Mouse (Mus musculus): Measurements from ENCODE around the gene Fam151a. TPM values are rescaled to one million over a fixed set of nuclear protein-coding genes. Genes with fewer than 3 reads are reported as not detected.
A peak's percentile ranks its signal among the peaks of the same experiment; 100 is the strongest.
"Not testable (repeated sequence)": the region's sequence is repeated elsewhere in the genome, so short reads cannot be mapped to it uniquely, and the experiment has no call there.

The Fam151a gene
- total RNA-seq, 4 experiments from 2014 or later = not detected

DNA sequence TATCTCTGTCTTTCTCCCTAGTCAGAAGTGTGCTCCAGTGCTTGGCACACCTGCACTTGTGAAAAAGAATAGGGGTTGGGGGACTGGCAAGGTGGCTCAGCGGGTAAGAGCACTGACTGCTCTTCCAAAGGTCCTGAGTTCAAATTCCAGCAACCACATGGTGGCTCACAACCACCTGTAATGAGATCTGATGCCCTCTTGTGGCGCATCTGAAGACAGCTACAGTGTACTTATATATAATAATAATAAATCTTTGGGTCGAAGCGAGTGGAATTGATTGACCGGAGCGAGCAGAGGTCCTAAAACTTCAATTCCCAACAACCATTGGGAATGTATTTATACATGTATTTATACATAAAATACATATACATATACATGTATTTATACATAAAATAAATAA is 42.1 kb downstream of the Fam151a start:
- DNase-seq (ENCODE audit: low spot score in 2 of 2) = not testable (repeated sequence)

DNA sequence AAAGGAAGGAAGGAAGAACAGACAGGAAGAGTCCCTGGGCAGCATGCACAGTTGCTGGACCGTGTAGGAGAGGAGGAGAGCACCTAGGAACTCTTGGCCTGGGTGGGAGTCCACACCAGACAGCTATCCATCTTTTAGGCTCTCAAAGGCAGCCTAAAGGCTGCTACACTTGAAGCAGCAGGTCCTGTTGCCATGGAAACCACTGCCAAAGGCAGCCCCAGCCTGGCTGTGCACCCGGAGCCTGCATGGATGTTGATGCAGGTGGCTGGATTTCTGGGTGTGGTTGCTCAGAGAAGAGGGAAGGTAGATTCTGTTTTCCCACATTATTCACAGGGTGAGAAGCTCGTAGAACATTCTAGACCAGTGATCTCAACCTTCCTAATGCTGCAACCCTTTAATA is 43.3 kb downstream of the Fam151a start:
- no peak for DNase-seq (ENCODE audit: low spot score in 2 of 2)

DNA sequence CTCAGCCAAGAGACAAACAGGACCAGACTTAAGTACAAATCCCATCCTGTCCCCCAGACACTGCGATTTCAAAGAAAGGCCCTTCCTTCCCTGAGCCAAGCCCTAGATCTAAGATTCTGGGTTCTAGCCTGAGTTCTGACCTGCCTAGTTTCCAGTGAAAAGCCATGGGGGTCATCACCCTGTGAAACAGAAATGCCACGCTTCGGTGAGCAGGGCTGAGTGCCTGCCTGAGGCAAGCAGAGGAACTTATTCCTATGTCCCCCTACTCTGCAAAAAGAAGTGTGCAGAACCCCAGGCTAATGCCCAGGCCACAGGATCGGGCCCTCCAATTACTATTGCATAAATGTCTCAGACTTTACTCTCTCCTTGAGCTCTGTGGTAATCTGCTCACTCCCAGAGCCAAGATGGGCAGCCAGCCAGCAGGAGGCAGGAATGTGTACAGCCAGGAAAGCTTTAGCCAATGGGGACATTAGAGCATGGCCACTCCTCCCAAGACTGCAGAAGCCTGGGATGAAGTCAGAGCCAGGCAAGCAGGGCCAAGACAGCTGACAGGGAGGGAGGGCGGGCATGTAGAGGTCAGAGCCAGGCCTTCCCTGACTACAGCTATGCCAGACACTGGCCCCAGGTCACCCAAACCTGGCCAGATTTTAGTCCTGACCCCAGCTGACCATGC is 44.6 kb downstream of the Fam151a start:
- peak; percentile 96 to 99 for DNase-seq (ENCODE audit: low spot score in 2 of 2)

DNA sequence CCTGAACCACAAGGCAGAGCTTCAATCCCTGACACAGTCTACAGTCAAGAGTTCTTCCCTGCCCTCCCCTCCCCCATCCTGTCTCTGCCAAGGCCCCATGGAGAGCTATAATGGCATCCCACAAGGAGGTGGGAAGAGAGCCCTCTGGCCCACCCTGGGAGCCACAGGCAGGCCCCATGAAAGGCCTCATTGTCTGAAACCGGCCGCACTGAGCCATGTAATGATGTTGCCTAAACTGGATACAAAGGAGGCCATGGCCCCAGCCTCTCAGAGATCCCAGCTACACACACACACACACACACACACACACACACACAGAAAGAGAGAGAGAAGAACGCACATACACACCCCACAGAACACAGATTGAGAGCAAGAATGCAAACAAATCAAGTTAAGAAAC is 46.4 kb downstream of the Fam151a start:
- no peak for DNase-seq (ENCODE audit: low spot score in 2 of 2)

DNA sequence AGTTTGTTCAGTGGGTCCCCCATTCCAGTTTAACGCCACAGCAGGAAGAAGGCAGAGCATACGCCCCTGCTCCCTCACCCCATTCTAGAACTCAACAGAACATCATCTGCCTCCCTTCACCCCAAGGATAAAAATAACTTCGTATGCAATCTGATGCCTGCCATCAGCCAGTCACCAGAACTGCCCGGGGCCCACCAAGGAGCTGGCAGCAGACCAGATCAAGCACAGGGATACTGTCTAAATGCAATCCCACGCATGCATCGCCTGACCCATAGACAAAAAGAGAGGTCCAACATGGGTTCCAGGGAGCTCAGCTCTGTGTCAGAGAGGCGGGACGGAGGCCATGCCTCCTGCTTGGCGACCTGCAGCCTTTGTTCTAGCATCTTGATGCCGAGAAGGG is 49.4 kb downstream of the Fam151a start:
- DNase-seq (ENCODE audit: low spot score in 2 of 2) = no peak

DNA sequence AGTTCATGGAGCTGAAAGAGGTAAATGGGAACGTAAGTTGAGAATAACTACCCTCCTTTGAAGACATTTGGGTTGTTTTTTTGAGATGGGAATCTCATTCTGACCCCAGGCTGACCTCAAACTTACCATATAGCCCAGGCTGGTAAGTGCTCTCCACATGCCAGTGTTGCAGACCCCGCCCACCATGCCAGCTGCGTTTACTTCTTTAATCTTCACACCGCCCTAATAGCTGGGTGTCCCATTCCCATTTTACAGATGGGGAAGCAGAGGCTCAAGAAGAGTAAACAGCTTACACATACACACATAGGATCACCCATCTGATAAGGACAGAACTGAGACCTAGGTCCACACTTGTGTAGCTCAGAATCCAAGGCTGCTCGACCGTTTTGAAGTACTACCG is 51.1 kb downstream of the Fam151a start:
- DNase-seq (ENCODE audit: low spot score in 2 of 2) = no peak

DNA sequence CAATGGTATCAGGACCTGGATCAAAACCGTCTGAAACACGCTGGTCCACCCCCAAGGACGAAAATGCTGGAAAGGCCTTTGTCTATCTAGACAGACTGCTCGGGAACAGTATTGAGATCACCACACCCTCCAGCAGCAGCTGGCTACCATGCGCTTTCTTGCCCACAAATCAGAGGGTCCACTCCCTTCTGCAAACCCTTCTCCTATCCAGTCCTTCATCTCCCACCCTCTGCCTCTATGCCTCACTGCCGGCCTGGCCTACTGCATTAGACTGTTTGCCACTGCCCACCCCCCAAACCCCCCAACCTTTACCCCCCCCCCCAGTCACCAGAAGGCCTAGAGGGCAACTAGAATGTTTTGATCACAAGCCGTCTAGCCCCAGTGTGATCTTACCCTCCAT is 51.7 kb downstream of the Fam151a start:
- DNase-seq (ENCODE audit: low spot score in 2 of 2) = no peak

DNA sequence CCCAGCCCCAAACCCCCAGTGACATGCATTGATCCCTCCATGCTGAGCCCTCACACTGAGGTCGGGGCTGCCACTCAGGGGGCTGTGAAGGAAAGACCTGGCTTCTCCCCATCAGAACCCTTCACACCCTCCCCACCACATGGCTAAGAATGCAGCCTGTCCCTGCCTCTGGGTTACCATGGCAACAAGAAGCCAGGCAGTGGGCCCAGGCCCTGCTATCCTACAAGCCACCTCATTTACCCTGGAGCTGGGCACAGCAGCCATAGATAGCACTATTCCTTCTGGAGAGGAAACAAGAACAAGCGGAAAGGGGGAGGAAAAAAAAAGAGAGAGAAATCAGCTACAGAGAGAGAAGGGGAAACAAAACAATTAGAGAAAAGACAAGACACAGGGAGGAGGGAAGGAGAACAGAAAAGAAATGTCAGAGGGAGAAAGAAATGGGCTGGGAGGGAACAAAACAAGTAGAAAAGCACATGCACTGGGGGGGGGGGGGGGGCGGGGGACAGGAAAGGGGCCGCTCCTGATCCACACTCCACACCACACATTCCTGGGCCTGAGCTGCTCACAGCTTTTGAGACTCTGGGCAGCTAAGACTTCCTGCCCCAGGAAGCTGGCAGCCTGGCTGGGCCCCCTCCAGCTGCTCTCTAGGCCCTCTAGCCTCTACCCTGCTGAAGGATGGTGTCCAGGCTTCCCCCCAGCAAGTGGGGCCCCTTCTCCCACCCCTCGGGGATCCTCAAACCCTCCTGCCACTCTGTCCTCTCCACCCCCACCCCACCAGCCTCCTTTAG is 52.3 kb downstream of the Fam151a start:
- DNase-seq (ENCODE audit: low spot score in 2 of 2) = no peak

DNA sequence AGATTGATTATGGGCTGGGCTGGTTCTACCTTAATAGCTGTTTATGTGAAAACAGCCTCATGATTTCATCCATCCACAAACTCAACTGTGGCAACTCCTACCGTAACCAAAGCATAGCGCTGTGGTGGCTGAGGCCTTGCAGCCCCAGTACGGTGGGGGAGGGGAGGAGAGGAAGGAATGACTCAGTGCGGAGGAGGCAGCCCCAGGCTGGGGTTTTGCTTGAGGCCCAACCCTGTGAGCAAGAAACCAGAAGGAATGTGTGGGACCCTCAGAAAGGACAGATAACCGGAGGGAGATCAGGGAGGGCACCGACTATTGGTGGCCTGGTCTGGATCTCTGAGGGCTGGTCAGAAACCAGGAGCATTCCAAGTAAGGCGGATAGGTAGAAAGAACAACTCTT is 54.1 kb downstream of the Fam151a start:
- DNase-seq (ENCODE audit: low spot score in 2 of 2) = no peak

DNA sequence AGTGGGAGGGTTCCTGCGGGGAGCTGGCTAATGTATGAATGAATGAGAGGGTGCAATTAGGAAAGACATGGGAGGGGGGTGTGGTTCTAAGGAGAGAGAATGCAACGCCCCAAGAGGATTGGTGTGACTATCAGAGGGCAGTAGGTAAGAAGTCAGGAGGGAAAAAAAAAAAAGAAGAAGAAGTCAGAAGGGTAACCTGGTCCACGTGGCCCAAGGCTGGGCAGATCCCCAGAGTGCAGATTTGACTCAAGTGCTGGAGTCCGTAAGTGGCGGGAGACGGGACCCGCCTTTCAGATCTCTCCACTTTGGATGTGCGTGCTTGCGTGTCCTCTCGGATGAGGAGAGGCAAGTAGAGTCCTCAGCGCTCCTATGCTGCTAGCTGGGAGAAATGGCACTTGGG is 54.9 kb downstream of the Fam151a start:
- DNase-seq (ENCODE audit: low spot score in 2 of 2) = no peak

DNA sequence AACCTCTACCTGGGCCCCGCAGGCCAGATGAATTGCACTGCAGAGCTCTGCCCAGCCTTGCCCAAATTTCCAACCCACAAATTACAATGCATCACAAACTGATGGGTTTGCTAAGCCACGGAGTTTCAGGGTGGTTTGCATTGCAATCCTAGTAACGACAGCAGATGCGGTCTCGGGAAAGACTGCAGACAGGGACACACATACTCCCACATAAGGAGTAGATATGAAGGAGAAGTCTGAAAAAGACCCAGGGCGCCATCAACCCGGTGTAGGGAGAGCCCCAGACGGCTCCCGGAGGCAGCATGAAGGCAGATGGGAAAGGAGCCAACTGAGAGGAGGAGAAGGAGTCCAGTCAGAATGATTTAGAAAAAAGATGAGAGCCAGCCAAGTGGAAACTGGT is 56.0 kb downstream of the Fam151a start:
- no peak for DNase-seq (ENCODE audit: low spot score in 2 of 2)

DNA sequence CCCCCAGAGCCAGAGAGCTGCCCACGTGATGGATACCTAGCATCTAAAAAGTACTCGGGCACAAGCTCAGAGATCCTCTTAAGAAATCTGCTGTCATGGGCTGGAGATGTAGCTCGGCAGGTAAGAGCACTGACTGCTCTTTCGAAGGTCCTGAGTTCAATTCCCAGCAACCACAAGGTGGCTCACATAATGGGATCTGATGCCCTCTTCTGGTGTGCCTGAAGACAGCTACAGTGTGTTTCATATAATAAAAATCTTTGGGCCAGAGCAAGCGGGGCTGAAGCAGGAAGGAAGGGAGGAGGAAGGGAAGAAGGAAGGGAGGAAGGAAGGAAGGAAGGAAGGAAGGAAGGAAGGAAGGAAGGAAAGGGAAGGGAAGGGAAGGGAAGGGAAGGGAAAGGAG is 56.5 kb downstream of the Fam151a start:
- not testable (repeated sequence) for DNase-seq (ENCODE audit: low spot score in 2 of 2)

DNA sequence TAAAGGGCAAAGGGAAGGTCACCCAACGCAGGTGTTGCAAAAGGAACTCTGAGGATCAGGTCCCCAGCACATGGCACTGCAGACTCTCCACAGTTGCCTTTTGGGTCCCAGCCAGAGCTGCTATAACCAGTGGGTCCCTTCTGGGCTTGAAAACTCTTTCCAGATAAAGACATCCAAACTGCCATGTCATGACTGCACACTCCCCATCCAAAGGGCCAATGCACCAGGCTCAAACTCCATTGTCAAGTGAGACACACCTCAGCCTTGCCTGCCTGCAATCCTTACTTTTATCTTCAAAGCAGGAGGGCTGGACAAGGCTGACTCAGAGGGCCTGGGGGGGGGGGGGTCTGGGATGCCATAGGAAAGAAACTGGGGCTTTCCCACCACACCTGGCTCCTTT is 57.2 kb downstream of the Fam151a start:
- DNase-seq (ENCODE audit: low spot score in 2 of 2) = no peak

DNA sequence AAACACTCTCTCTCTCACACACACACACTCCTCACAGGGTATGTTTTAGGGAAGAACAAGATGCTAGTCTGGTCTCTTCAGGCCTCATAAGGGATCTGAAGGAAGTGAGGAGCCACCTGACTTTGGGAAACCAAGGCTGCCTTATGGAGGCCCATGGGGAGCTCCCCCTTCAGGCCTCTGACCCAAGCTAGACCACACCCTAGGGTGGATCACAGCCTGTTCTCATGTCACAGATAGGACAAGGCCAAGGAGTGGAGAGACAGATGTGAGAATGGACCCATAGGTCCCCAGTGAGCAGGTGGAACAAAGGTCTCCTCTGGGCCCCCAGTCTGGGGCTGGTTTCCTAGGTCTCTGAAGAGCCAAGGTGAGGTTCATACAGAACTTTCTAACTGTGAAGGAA is 58.6 kb downstream of the Fam151a start:
- no peak for DNase-seq (ENCODE audit: low spot score in 2 of 2)

DNA sequence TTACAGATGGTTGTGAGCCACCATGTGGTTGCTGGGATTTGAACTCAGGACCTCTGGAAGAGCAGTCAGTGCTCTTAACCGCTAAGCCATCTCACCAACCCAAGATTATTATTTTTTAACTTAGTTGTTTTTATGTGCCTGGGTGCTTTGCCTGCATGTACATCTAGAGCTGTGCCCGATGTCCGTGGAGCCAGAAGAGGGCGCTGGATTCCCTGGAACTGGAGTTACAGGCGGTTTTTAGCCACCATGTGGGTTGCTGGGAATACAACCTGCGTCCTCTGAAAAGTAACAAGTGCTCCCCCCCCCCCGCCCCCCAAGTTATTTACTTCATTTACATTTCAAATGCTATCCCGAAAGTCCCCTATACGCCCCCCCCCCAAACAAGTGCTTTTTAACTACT is 60.1 kb downstream of the Fam151a start:
- not testable (repeated sequence) for DNase-seq (ENCODE audit: low spot score in 2 of 2)

DNA sequence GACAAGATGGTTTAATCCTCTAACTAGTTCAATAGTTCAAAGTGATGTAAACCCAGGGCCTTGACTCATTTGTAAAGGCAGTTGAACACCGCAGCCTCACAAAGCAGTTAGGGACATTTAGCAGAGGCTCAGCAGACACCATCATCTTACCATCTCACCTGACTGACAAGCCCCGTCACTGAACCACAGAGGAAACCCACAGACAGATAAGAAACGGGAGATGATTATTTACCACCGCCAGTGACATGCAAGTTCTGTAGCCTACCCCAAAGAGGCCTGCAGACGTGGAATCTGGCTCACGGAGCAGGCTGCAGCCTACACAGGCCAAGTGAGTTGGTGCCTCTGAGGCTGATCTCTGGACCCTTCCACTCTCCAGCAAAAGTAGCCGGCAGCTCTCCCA is 60.6 kb downstream of the Fam151a start:
- no peak for DNase-seq (ENCODE audit: low spot score in 2 of 2)

DNA sequence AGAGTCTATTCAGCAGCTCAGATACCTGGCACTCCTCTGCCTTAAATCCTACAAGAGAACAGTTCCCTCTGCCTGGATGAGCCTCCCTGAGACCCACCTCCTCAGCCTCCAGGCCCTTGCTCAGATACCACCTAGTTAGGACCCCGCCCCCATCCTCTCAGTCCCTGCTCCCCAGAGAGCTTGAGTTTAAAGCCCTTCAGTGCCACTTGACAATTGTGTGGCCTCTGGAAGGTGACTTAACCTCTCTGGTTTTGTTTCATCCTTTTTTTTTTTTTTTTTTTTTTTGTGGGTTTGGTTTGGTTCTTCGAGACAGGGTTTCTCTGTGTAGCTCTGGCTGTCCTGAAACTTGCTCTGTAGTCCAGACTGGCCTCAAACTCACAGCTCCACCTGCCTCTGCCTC is 61.6 kb downstream of the Fam151a start:
- no peak for DNase-seq (ENCODE audit: low spot score in 2 of 2)

Other genes with a start within 250 kb of the Fam151a start
- gene Bsnd, start 241.6 kb upstream of the Fam151a start, total RNA-seq (2022) = under 1 TPM in 1 of 4 experiments, not detected in 3; 0.09 TPM
- gene Dhcr24, start 172.9 kb upstream of the Fam151a start, total RNA-seq (2022) = 1 to 10 TPM; 1.2 to 2.5 (median 1.8) TPM
- not detected for gene Lexm, start 116.6 kb upstream of the Fam151a start, total RNA-seq (2022)
- not detected for gene Ttc22, start 111.5 kb upstream of the Fam151a start, total RNA-seq (2022)
- gene Pars2, start 82.8 kb upstream of the Fam151a start, total RNA-seq (2022) = 1 to 10 TPM; 1.7 to 5.9 (median 3.7) TPM
- 10 to 100 TPM; 21.9 to 28.7 (median 26.4) TPM for gene Ttc4, start 54.9 kb upstream of the Fam151a start, total RNA-seq (2022)
- under 1 TPM in 2 of 4 experiments, not detected in 2; 0.12 to 0.19 TPM for gene Mroh7, start 3.0 kb upstream of the Fam151a start, total RNA-seq (2022)
- gene Acot11, start 71.1 kb downstream of the Fam151a start, total RNA-seq (2022) = 10 to 100 TPM in 2 of 4 experiments, 1 to 10 TPM in 2; 9.1 to 12.9 (median 10.1) TPM
- gene Ssbp3, start 176.8 kb downstream of the Fam151a start, total RNA-seq (2022) = 10 to 100 TPM; 24.0 to 27.1 (median 25.8) TPM

Measured in gastrocnemius, adult 8-10 months (tissue).